Mouse (Mus musculus) forebrain, embryonic 16.5 days (tissue): Measurements from ENCODE around the gene Vtn. TPM values are rescaled to one million over a fixed set of nuclear protein-coding genes. Genes with fewer than 3 reads are reported as not detected.

ENCODE experiments used
- ATAC-seq: fragments of 200-750 bp; cut with Nextera tagmentation; 2 replicates; pipeline ENCODE4 v1.8.0; 2017; ENCODE audit warnings: mild to moderate bottlenecking, moderate library complexity
- H3K27ac ChIP-seq: fragments of 300-500 bp; sonication (generic); 2 replicates; pipeline ENCODE4 v1.5.1; 2014; ENCODE audit warnings: low read length, control low read depth
- H3K27me3 ChIP-seq: fragments of 300-500 bp; sonication (generic); replicated peaks from 2 replicates; pipeline ENCODE4 v1.6.1; 2014; ENCODE audit warnings: low read length; ENCODE audit not compliant: control insufficient read depth, insufficient read depth
- H3K36me3 ChIP-seq: fragments of 300-500 bp; sonication (generic); 2 replicates; pipeline ENCODE4 v1.6.1; 2014; ENCODE audit not compliant: control insufficient read depth, insufficient read depth
- H3K4me1 ChIP-seq: fragments of 300-500 bp; sonication (generic); replicated peaks from 2 replicates; pipeline ENCODE4 v1.6.1; 2014; ENCODE audit warnings: low read length; ENCODE audit not compliant: control insufficient read depth, insufficient read depth
- H3K4me2 ChIP-seq: fragments of 300-500 bp; sonication (generic); 2 replicates; pipeline ENCODE4 v1.6.1; 2014; ENCODE audit warnings: mild to moderate bottlenecking, low read length, control low read depth
- H3K4me3 ChIP-seq: fragments of 300-500 bp; sonication (generic); replicated peaks from 2 replicates; pipeline ENCODE4 v1.5.1; 2014; ENCODE audit warnings: mild to moderate bottlenecking, low read length, control low read depth
- H3K9ac ChIP-seq: fragments of 300-500 bp; sonication (generic); replicated peaks from 2 replicates; pipeline ENCODE4 v1.6.1; 2014; ENCODE audit warnings: low read depth, low read length, control low read depth
- H3K9me3 ChIP-seq: fragments of 300-500 bp; sonication (generic); 2 replicates; pipeline ENCODE4 v1.6.1; 2016; ENCODE audit warnings: low read length; ENCODE audit not compliant: control insufficient read depth
- WGBS: fragments of 180-500 bp; shearing (Covaris S2); extraction: QIAGEN DNeasy Blood & Tissue Kit; methylation state at CpG from one replicate; pipeline ENCODE4 v1.1.7; 2014; 5-methylcytosine and 5-hydroxymethylcytosine counted together
- polyA plus RNA-seq: library from polyadenylated mRNA; unstranded; fragments of >200 nt; fragmentation: Nextera tagmentation; extraction: Ambion mirVana; gene quantifications from 2 replicates; pipeline ENCODE4 v1.2.1, GENCODE M21; 2015

The Vtn gene
- polyA plus RNA-seq, result 76.0 and 99.3 TPM in 2 replicates

GRCm38 (mm10) chr11:78499004-78499403 lies at the start of gene Vtn:
TSS of gene Vtn (plus strand) at chr11:78499091.
- H3K4me1 ChIP-seq, result peaks cover 32% of the 10 kb centered on the region
- 0 out of 2 replicates have a peak, but pooled peaks cover 2% of the 10 kb centered on the region for H3K27me3 ChIP-seq
- WGBS, result 71% methylated on average over 7 of the region's 7 CpGs
- H3K9ac ChIP-seq, result peak within 1 kb of the TSS; percentile 95
- H3K4me3 ChIP-seq, result peak within 1 kb of the TSS; percentile 63
- H3K9me3 ChIP-seq, result no peaks in the 10 kb centered on the region
- ATAC-seq, result no peak
- no peaks in the 10 kb centered on the region for H3K36me3 ChIP-seq
- H3K4me2 ChIP-seq, result peak within 1 kb of the TSS; percentile 87
- peak within 1 kb of the TSS; percentile 93 for H3K27ac ChIP-seq

DNA sequence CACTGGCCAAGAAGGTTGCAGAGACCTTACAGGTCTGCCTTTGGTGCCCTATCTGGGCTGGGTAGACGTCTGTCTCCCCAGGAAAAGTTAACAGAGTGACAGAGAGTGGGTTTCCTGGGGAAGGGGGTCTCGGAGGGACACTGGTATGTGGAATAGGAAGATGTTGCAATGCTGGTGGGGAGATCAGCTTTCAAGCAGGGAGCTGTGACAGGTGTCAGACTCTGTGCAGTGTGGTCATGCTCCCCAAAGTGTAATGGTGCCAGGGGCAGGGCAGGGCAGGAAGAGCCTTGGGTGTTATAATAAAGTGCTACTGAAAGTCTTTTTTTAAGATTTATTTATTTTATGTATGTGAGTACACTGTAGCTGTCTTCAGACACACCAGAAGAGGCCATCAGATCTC lies 48.6 kb upstream of the Vtn start:
- Histone ChIP-seq H3K9ac (no peak overlapping the region), H3K27me3 (no peaks in the 10 kb centered on the region), H3K4me3 (no peak overlapping the region), H3K27ac (no peak overlapping the region), H3K4me2 (no peak overlapping the region), H3K4me1 (no peaks in the 10 kb centered on the region), H3K36me3 (no peaks in the 10 kb centered on the region), H3K9me3 (no peaks in the 10 kb centered on the region)
- 60% methylated on average over 2 of the region's 2 CpGs for WGBS
- no peak for ATAC-seq

DNA sequence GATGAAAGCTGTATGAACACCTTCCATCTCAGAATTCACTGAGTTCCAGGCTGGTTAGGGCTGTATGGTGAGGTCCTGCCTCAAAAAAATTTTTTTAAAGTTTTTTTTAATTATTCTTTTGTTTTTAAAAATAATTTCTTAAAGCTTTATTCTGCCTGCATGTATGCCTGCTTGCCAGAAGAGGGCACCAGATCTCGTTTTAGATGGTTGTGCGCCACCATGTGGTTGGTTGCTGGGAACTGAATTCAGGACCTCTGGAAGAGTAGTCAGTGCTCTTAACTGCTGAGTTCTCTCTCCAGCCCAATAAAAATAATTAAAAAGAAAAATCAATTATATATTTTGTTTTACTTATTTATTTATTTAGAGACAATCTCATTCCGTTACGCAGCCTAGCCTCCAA lies 45.2 kb upstream of the Vtn start:
- H3K4me1 ChIP-seq, result no peaks in the 10 kb centered on the region
- WGBS, result 14% methylated on average over 4 of the region's 4 CpGs
- H3K4me3 ChIP-seq, result no peak overlapping the region
- H3K4me2 ChIP-seq, result no peak overlapping the region
- no peaks in the 10 kb centered on the region for H3K36me3 ChIP-seq
- no peak overlapping the region for H3K9ac ChIP-seq
- no peak for ATAC-seq
- no peaks in the 10 kb centered on the region for H3K9me3 ChIP-seq
- no peaks in the 10 kb centered on the region for H3K27me3 ChIP-seq
- H3K27ac ChIP-seq, result no peak overlapping the region

GRCm38 (mm10) chr11:78454276-78454675 lies 44.6 kb upstream of the Vtn start:
- no peaks in the 10 kb centered on the region for H3K27me3 ChIP-seq
- no peak for ATAC-seq
- H3K9me3 ChIP-seq, result no peaks in the 10 kb centered on the region
- 70% methylated on average over 7 of the region's 7 CpGs for WGBS
- H3K4me1 ChIP-seq, result no peaks in the 10 kb centered on the region
- no peak overlapping the region for H3K4me3 ChIP-seq
- no peak overlapping the region for H3K9ac ChIP-seq
- no peak overlapping the region for H3K4me2 ChIP-seq
- no peak overlapping the region for H3K27ac ChIP-seq
- H3K36me3 ChIP-seq, result no peaks in the 10 kb centered on the region

GRCm38 (mm10) chr11:78455308-78455707 lies 43.6 kb upstream of the Vtn start:
- Histone ChIP-seq H3K27ac (no peak overlapping the region), H3K4me3 (no peak overlapping the region), H3K36me3 (no peaks in the 10 kb centered on the region), H3K9me3 (no peaks in the 10 kb centered on the region), H3K27me3 (no peaks in the 10 kb centered on the region), H3K4me1 (no peaks in the 10 kb centered on the region), H3K4me2 (no peak overlapping the region), H3K9ac (no peak overlapping the region)
- 46% methylated on average over 5 of the region's 5 CpGs for WGBS
- no peak for ATAC-seq

- Histone ChIP-seq H3K27me3 (no peaks in the 10 kb centered on the region), H3K9me3 (no peaks in the 10 kb centered on the region), H3K4me2 (no peak overlapping the region), H3K9ac (no peak overlapping the region), H3K27ac (no peak overlapping the region), H3K36me3 (no peaks in the 10 kb centered on the region), H3K4me1 (no peaks in the 10 kb centered on the region), H3K4me3 (no peak overlapping the region)
- 87% methylated on average over 17 of the region's 17 CpGs for WGBS
- no peak for ATAC-seq
These were observed 40.2 kb upstream of the Vtn start for GRCm38 (mm10) chr11:78458740-78459139.

DNA sequence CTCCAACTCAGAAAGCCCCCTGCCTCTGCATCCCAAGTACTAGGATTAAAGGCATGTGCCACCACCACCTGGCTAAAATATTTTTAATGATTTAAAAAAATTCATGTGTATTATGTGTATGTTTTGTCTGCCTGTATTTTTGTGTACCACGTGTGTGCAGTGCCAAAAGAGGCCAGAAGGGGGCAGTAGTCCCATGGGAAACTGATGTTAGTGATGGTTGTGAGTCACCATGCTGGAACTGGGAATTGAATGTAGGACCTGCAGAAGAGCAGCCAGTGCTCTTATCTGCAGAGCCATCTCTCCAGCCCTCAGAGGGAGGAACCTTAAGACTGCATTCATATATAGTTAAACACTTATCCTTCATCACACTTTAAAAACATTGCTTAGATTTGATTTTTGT lies 37.0 kb upstream of the Vtn start:
- ATAC-seq, result no peak
- Histone ChIP-seq H3K9me3 (no peaks in the 10 kb centered on the region), H3K4me3 (no peak overlapping the region), H3K4me2 (no peak overlapping the region), H3K27ac (no peak overlapping the region), H3K27me3 (no peaks in the 10 kb centered on the region), H3K4me1 (peaks cover 13% of the 10 kb centered on the region), H3K36me3 (no peaks in the 10 kb centered on the region), H3K9ac (no peak overlapping the region)
- WGBS, result 68% methylated on average over 1 of the region's 1 CpGs

GRCm38 (mm10) chr11:78462669-78463068 lies 36.2 kb upstream of the Vtn start:
- Histone ChIP-seq H3K27ac (no peak overlapping the region), H3K36me3 (no peaks in the 10 kb centered on the region), H3K9ac (no peak overlapping the region), H3K4me3 (no peak overlapping the region), H3K4me2 (no peak overlapping the region), H3K27me3 (no peaks in the 10 kb centered on the region), H3K4me1 (peaks cover 13% of the 10 kb centered on the region), H3K9me3 (no peaks in the 10 kb centered on the region)
- no peak for ATAC-seq
- 80% methylated on average over 5 of the region's 5 CpGs for WGBS

DNA sequence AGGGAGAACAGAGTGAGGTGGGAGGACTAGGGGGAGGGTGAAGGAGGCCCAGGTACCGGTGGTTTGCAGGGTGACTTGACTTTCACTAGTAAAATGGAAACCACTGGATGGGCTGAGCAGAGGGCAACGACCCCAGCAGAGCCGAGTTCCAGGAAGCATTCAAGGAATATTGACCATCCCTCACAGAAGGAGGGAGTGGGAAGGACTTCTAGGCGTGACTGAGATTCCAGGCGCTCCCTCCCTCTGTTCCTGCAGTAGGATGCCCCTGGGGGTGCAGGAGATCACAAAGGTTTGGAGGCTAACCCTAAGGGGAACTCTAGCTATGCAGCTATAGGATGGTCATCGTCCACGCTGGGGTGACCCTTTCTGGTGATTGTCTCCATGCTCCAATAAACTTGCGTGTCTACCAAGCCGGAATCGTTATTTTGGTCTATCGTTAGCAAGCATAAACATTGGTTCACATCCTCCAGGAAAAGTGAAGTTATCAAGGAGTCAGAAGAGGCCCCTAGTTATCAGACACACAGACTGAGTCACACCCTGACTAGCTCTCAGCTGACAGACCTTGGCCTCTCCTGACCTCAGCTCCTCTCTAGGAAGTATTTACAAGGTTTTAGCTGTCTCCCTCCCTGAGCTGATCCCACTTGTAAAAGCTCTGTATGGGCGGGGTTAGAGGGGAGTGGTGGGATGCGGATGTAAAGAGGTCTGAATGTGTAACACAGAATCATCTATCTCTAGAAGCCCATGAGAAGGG lies 35.4 kb upstream of the Vtn start:
- no peak overlapping the region for H3K27ac ChIP-seq
- WGBS, result 71% methylated on average over 13 of the region's 13 CpGs
- no peak overlapping the region for H3K9ac ChIP-seq
- no peaks in the 10 kb centered on the region for H3K27me3 ChIP-seq
- H3K36me3 ChIP-seq, result no peaks in the 10 kb centered on the region
- no peak for ATAC-seq
- peaks cover 13% of the 10 kb centered on the region for H3K4me1 ChIP-seq
- no peaks in the 10 kb centered on the region for H3K9me3 ChIP-seq
- no peak overlapping the region for H3K4me2 ChIP-seq
- no peak overlapping the region for H3K4me3 ChIP-seq
